Mouse (Mus musculus): ENCODE data around the gene Tsc22d4.

- TF ChIP-seq GATA1 (IDR thresholded peaks at IDR 0.05; ENCODE audit: borderline replicate concordance, low read length) (no peak), FLI1 (IDR thresholded peaks at IDR 0.05; ENCODE audit: low read length) (no peak)
These were observed 3.8 kb downstream of the Tsc22d4 start for GRCm38 (mm10) chr5:137749196-137749836.
